Mouse (Mus musculus) cortical plate, adult 2 months (tissue): ENCODE measurements around the gene Ctla2a.

ENCODE experiments used
- CTCF ChIP-seq: fragments of 200-500 bp; IDR thresholded peaks from 2 replicates; pipeline ENCODE4 v1.5.1; 2011; ENCODE audit warnings: mild to moderate bottlenecking, control low read depth, low read length; ENCODE audit not compliant: insufficient read depth; ENCODE audit errors: extremely low read depth
- POLR2A ChIP-seq: fragments of 200-500 bp; IDR thresholded peaks from 2 replicates; pipeline ENCODE4 v1.6.1; 2011; ENCODE audit warnings: mild to moderate bottlenecking, low read length, control low read depth; ENCODE audit not compliant: insufficient read depth; ENCODE audit errors: extremely low read depth

DNA sequence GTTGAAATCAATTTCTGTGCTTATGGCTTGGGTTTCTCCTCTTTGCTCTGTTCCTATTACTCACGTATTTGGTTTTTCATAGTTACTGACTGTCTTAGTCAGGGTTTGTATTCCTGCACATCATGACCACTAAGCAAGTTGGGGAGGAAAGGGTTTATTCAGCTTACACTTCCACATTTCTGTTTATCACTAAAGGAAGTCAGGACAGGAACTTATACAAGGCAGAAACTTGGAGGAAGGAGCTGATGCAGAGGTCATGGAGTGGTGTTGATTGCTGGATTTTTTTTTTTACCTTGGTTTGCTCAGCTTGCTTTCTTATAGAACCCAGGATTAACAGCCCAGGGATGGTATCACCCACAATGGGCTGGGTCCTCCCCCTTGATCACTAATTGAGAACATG is 44.1 kb downstream of the Ctla2a start:
- TF ChIP-seq POLR2A (no peak), CTCF (no peak)
